Mouse (Mus musculus) CH12.LX (cell line): Measurements from ENCODE around the gene Cdk8. TPM values are rescaled to one million over a fixed set of nuclear protein-coding genes. Genes with fewer than 3 reads are reported as not detected.

ENCODE experiments used
- DNase-seq: peaks from one replicate; pipeline ENCODE4 v3.0.0-alpha.2; 2013; ENCODE audit errors: extremely low read depth
- H3K27ac ChIP-seq: 2 replicates; pipeline ENCODE4 v1.5.1; 2012; ENCODE audit warnings: low read depth, mild to moderate bottlenecking, control low read depth, moderate library complexity; ENCODE audit not compliant: insufficient read depth
- H3K27me3 ChIP-seq: replicated peaks from 2 replicates; pipeline ENCODE3; 2012; ENCODE audit warnings: inconsistent platforms
- H3K36me3 ChIP-seq, 2 experiments: replicated peaks in 1 of 2; 2 replicates each; pipeline versions ENCODE3 to v1.6.1; 2012; ENCODE audit warnings: inconsistent platforms in 1 of 2, low read length in 1 of 2, mild to moderate bottlenecking in 1 of 2, mixed read lengths in 1 of 2, moderate library complexity in 1 of 2; ENCODE audit not compliant: control insufficient read depth in 1 of 2, insufficient read depth in 1 of 2
- H3K4me1 ChIP-seq, 2 experiments: 2 replicates each; pipeline ENCODE4 v1.6.1; 2012; ENCODE audit warnings: inconsistent platforms in 1 of 2, moderate library complexity in 1 of 2; ENCODE audit not compliant: insufficient read depth in 2 of 2, control insufficient read depth in 1 of 2
- H3K4me2 ChIP-seq: 2 replicates; pipeline ENCODE4 v1.6.1; 2012; ENCODE audit warnings: low read depth, mild to moderate bottlenecking, control low read depth; ENCODE audit not compliant: poor library complexity, insufficient read depth, severe bottlenecking
- H3K4me3 ChIP-seq, 3 experiments: fragments of 150-350 bp in 1 of 3; sonication (generic) in 1 of 3; replicated peaks in 1 of 3; 2 replicates each; pipeline versions ENCODE3 to v1.5.1; 2011 to 2012; ENCODE audit warnings: low read depth in 2 of 3, low read length in 2 of 3, mild to moderate bottlenecking in 2 of 3, moderate library complexity in 2 of 3, control low read depth in 1 of 3, improper control_type of control experiment in 1 of 3, inconsistent platforms in 1 of 3, mixed read lengths in 1 of 3; ENCODE audit not compliant: poor library complexity in 1 of 3
- H3K79me2 ChIP-seq: replicated peaks from 2 replicates; pipeline ENCODE4 v1.6.1; 2012; ENCODE audit warnings: mild to moderate bottlenecking, moderate library complexity; ENCODE audit not compliant: control insufficient read depth, poor library complexity, insufficient read depth, severe bottlenecking; ENCODE audit errors: extremely low read depth
- H3K9ac ChIP-seq: 2 replicates; pipeline ENCODE4 v1.6.1; 2012; ENCODE audit warnings: low read depth, mild to moderate bottlenecking, control low read depth, moderate library complexity; ENCODE audit not compliant: insufficient read depth
- H3K9me3 ChIP-seq: replicated peaks from 2 replicates; pipeline ENCODE3; 2012; ENCODE audit warnings: low read length, inconsistent platforms, mixed read lengths
- BHLHE40 ChIP-seq: IDR thresholded peaks from 2 replicates; pipeline ENCODE4 v1.6.1; 2011; ENCODE audit warnings: mild to moderate bottlenecking, low read depth, low read length, improper control_type of control experiment
- CHD2 ChIP-seq: IDR thresholded peaks from 2 replicates; pipeline ENCODE4 v1.6.1; 2011; ENCODE audit warnings: low read length, improper control_type of control experiment
- E2F4 ChIP-seq: IDR thresholded peaks from 2 replicates; pipeline ENCODE4 v1.6.1; 2011; ENCODE audit warnings: low read depth, low read length, improper control_type of control experiment; ENCODE audit not compliant: insufficient replicate concordance
- EP300 ChIP-seq: IDR thresholded peaks from 2 replicates; pipeline ENCODE4 v1.6.1; 2011; ENCODE audit warnings: low read length, improper control_type of control experiment
- ETS1 ChIP-seq: conservative IDR thresholded peaks from 2 replicates; pipeline ENCODE4 v1.6.1; 2012; ENCODE audit warnings: low read depth, mild to moderate bottlenecking, inconsistent platforms, low read length, improper control_type of control experiment, moderate library complexity
- GABPA ChIP-seq: IDR thresholded peaks from 2 replicates; pipeline ENCODE4 v1.6.1; 2012; ENCODE audit warnings: low read depth, low read length, improper control_type of control experiment, inconsistent platforms; ENCODE audit not compliant: insufficient replicate concordance
- JUND ChIP-seq: conservative IDR thresholded peaks from 2 replicates; pipeline ENCODE4 v1.6.1; 2011; ENCODE audit warnings: low read depth, low read length, improper control_type of control experiment
- KAT2A ChIP-seq: IDR thresholded peaks from 2 replicates; pipeline ENCODE4 v1.6.1; 2012; ENCODE audit warnings: low read length, improper control_type of control experiment, inconsistent platforms; ENCODE audit not compliant: insufficient replicate concordance
- MAFK ChIP-seq: IDR thresholded peaks from 2 replicates; pipeline ENCODE4 v1.6.1; 2011; ENCODE audit warnings: low read length, improper control_type of control experiment; ENCODE audit not compliant: insufficient replicate concordance
- MYC ChIP-seq: IDR thresholded peaks from 2 replicates; pipeline ENCODE4 v1.6.1; 2011; ENCODE audit warnings: low read depth, mild to moderate bottlenecking, improper control_type of control experiment, low read length
- NELFE ChIP-seq: IDR thresholded peaks from 2 replicates; pipeline ENCODE4 v1.6.1; 2011; ENCODE audit warnings: low read depth, low read length, improper control_type of control experiment
- PAX5 ChIP-seq: IDR thresholded peaks from 2 replicates; pipeline ENCODE4 v1.6.1; 2012; ENCODE audit warnings: low read length, inconsistent platforms, mixed read lengths
- RAD21 ChIP-seq: IDR thresholded peaks from 2 replicates; pipeline ENCODE4 v1.6.1; 2011; ENCODE audit warnings: low read depth, mild to moderate bottlenecking, low read length, improper control_type of control experiment, moderate library complexity
- RCOR1 ChIP-seq: conservative IDR thresholded peaks from 2 replicates; pipeline ENCODE4 v1.6.1; 2012; ENCODE audit warnings: low read depth, mild to moderate bottlenecking, inconsistent platforms, low read length, improper control_type of control experiment
- TBP ChIP-seq: conservative IDR thresholded peaks from 2 replicates; pipeline ENCODE4 v1.6.1; 2011; ENCODE audit warnings: low read depth, low read length, improper control_type of control experiment
- USF2 ChIP-seq: conservative IDR thresholded peaks from 2 replicates; pipeline ENCODE4 v1.6.1; 2011; ENCODE audit warnings: low read depth, low read length, improper control_type of control experiment
- ZKSCAN1 ChIP-seq: IDR thresholded peaks from 2 replicates; pipeline ENCODE4 v1.6.1; 2012; ENCODE audit warnings: low read depth, inconsistent platforms, low read length, improper control_type of control experiment, borderline replicate concordance
- ZMIZ1 ChIP-seq: IDR thresholded peaks from 2 replicates; pipeline ENCODE4 v1.6.1; 2012; ENCODE audit warnings: low read depth, mild to moderate bottlenecking, inconsistent platforms, low read length, improper control_type of control experiment
- ZNF384 ChIP-seq: IDR thresholded peaks from 2 replicates; pipeline ENCODE4 v1.6.1; 2012; ENCODE audit warnings: low read depth, low read length, improper control_type of control experiment, inconsistent platforms
- dilution Hi-C: fragments of 300-500 bp; cut with MboI; formaldehyde crosslinking; loops from 2 replicates; pipeline ENCODE4 v1.14.3; 2020; ENCODE audit warnings: low sequenced_read_pairs; ENCODE audit not compliant: extremely low pct_unique_long_range_greater_than_20kb, extremely low pct_ligation_motif_present
- in situ Hi-C: fragments of 300-500 bp; cut with MboI; formaldehyde crosslinking; loops from 3 replicates; pipeline ENCODE4 v1.14.3; 2019; ENCODE audit warnings: low sequenced_read_pairs, low pct_ligation_motif_present, low pct_unique_long_range_greater_than_20kb, mixed read lengths
- polyA plus RNA-seq: library from polyadenylated mRNA; unstranded; fragments of >175 nt; gene quantifications from 2 replicates; pipeline ENCODE4 v1.2.1, GENCODE M21; 2012; ENCODE audit warnings: low read depth; ENCODE audit not compliant: insufficient read length
- total RNA-seq, 2 experiments: library from RNA; depleted of rRNA; stranded (reverse); fragments of 300-350 nt in 1 of 2; fragments of >200 nt in 1 of 2; gene quantifications; 2 replicates each; pipeline ENCODE4 v1.2.3; 2012 to 2014

Gene Cdk8
- total and polyA plus RNA-seq, 3 experiments: 52.6 to 99.1 (median 69.9) TPM

GRCm38 (mm10) chr5:146307046-146307743 is 76.2 kb downstream of the Cdk8 start:
- H3K79me2 ChIP-seq: no peaks in the 10 kb centered on the region
- H3K9ac ChIP-seq: no peak overlapping the region
- no peak overlapping the region for H3K4me2 ChIP-seq
- no peaks in the 10 kb centered on the region for H3K27me3 ChIP-seq
- no peak overlapping the region for H3K27ac ChIP-seq
- TF ChIP-seq USF2 (no peak), GABPA (no peak), TBP (no peak), CHD2 (no peak), KAT2A (no peak), EP300 (no peak), JUND (no peak), MAFK (no peak), ETS1 (no peak), RAD21 (no peak), NELFE (no peak), MYC (no peak)
- dilution Hi-C loops: no loop called here
- H3K4me3 ChIP-seq: no peak overlapping the region
- peaks cover 0 to 24% of the 10 kb centered on the region in 2 experiments; a peak in 2 of 4 replicates for H3K4me1 ChIP-seq
- DNase-seq: no peak
- in situ Hi-C loops: loop anchor here (10.0 kb wide), 1 partner anchor 112 kb away; no protein-coding TSS in a partner anchor
- H3K9me3 ChIP-seq: no peaks in the 10 kb centered on the region
- peaks cover 5 to 34% of the 10 kb centered on the region in 2 experiments for H3K36me3 ChIP-seq

- Histone ChIP-seq H3K4me1 (peaks cover 0 to 24% of the 10 kb centered on the region in 2 experiments; a peak in 2 of 4 replicates), H3K36me3 (peaks cover 5 to 32% of the 10 kb centered on the region in 2 experiments), H3K9ac (no peak overlapping the region), H3K4me2 (no peak overlapping the region), H3K79me2 (no peaks in the 10 kb centered on the region), H3K27ac (no peak overlapping the region), H3K4me3 (no peak overlapping the region), H3K27me3 (no peaks in the 10 kb centered on the region), H3K9me3 (no peaks in the 10 kb centered on the region)
- DNase-seq: no peak
- in situ Hi-C loops: loop anchor here (10.0 kb wide), 1 partner anchor 113 kb away; no protein-coding TSS in a partner anchor
- dilution Hi-C loops: no loop called here
- TF ChIP-seq MYC (no peak), ZMIZ1 (no peak), MAFK (no peak), GABPA (no peak), JUND (no peak), PAX5 (no peak), BHLHE40 (no peak), USF2 (no peak), ZNF384 (no peak), ZKSCAN1 (no peak), E2F4 (no peak), RCOR1 (no peak)
Measured at GRCm38 (mm10) chr5:146307744-146308096, 76.7 kb downstream of the Cdk8 start.
